Mouse (Mus musculus) bone marrow macrophage, adult 2 months (primary cell): ENCODE measurements around the gene Ccdc73.

ENCODE experiments used
- CTCF ChIP-seq: IDR thresholded peaks from 2 replicates; pipeline ENCODE4 v1.5.1; 2012; ENCODE audit warnings: low read depth, mild to moderate bottlenecking, low read length, moderate library complexity
- POLR2A ChIP-seq: IDR thresholded peaks from 2 replicates; pipeline ENCODE4 v1.6.1; 2012; ENCODE audit warnings: mild to moderate bottlenecking, low read depth, low read length, borderline replicate concordance

- TF ChIP-seq CTCF, result no peak
- no peak for TF ChIP-seq POLR2A
These were observed 8.5 kb upstream of the Ccdc73 start for GRCm38 (mm10) chr2:104859060-104859459.
